Mouse (Mus musculus) brain, adult 10 weeks (tissue): ENCODE results near the gene Smarcc2. TPM values are rescaled to one million over a fixed set of nuclear protein-coding genes. Genes with fewer than 3 reads are reported as not detected.

ENCODE experiments used
- polyA plus RNA-seq: library from polyadenylated mRNA; stranded (reverse); fragments of 350-450 nt; fragmentation: Illumina TruSeq; extraction: RNeasy Lipid Tissue Mini Kit (QIAGEN cat#74804); gene quantifications from one replicate; pipeline ENCODE4 v1.2.3, GENCODE M21; 2015; ENCODE audit warnings: low read depth, low replicate concordance

The Smarcc2 gene
- 140 TPM for polyA plus RNA-seq

GRCm38 (mm10) chr10:128458719-128459408 lies at the start of gene Smarcc2:
Smarcc2 (plus strand) TSS chr10:128459248.

GRCm38 (mm10) chr10:128411211-128412054 lies 47.6 kb upstream of the Smarcc2 start, which contains the start of the genes Nabp2 and Rnf41:
Nabp2 (minus strand) TSS chr10:128411492.
Rnf41 (plus strand) TSS chr10:128411657.

GRCm38 (mm10) chr10:128493695-128494666 lies 34.9 kb downstream of the Smarcc2 start, which contains the start of gene Myl6:
Myl6 (minus strand) TSS chr10:128494145.

GRCm38 (mm10) chr10:128498590-128498989 lies 39.5 kb downstream of the Smarcc2 start, which contains the start of gene Myl6b:
Myl6b (minus strand) TSS chr10:128498685.

GRCm38 (mm10) chr10:128525671-128526308 lies 66.7 kb downstream of the Smarcc2 start, which contains the start of gene Esyt1:
Esyt1 (minus strand) TSS chr10:128525871.

Other genes with a start within 250 kb of the Smarcc2 start
- gene Spryd4, start 247.4 kb upstream of the Smarcc2 start, polyA plus RNA-seq, result 11.4 TPM
- not detected for gene Mip, start 233.4 kb upstream of the Smarcc2 start, polyA plus RNA-seq
- gene Timeless, start 227.2 kb upstream of the Smarcc2 start, polyA plus RNA-seq, result 4.7 TPM
- not detected for gene Apon, start 205.2 kb upstream of the Smarcc2 start, polyA plus RNA-seq
- gene Apof, start 190.6 kb upstream of the Smarcc2 start, polyA plus RNA-seq, result not detected
- gene Stat2, start 188.7 kb upstream of the Smarcc2 start, polyA plus RNA-seq, result 22.9 TPM
- 0.46 TPM for gene Il23a, start 160.5 kb upstream of the Smarcc2 start, polyA plus RNA-seq
- gene Pan2, start 155.9 kb upstream of the Smarcc2 start, polyA plus RNA-seq, result 13.7 TPM
- 94.6 TPM for gene Cnpy2, start 136.8 kb upstream of the Smarcc2 start, polyA plus RNA-seq
- 216 TPM for gene Cs, start 121.5 kb upstream of the Smarcc2 start, polyA plus RNA-seq
- 67.8 TPM for gene Coq10a, start 90.3 kb upstream of the Smarcc2 start, polyA plus RNA-seq
- gene Ankrd52, start 82.1 kb upstream of the Smarcc2 start, polyA plus RNA-seq, result 25.4 TPM
- 0.57 TPM for gene Slc39a5, start 58.0 kb upstream of the Smarcc2 start, polyA plus RNA-seq
- 120 TPM for gene Nabp2, start 47.8 kb upstream of the Smarcc2 start, polyA plus RNA-seq
- gene Rnf41, start 47.6 kb upstream of the Smarcc2 start, polyA plus RNA-seq, result 73.7 TPM
- 1,213 TPM for gene Myl6, start 34.9 kb downstream of the Smarcc2 start, polyA plus RNA-seq
- gene Myl6b, start 39.4 kb downstream of the Smarcc2 start, polyA plus RNA-seq, result 33.8 TPM
- 8.8 TPM for gene Esyt1, start 66.6 kb downstream of the Smarcc2 start, polyA plus RNA-seq
- gene Zc3h10, start 88.5 kb downstream of the Smarcc2 start, polyA plus RNA-seq, result 13.1 TPM
- 1,818 TPM for gene Rpl41, start 90.1 kb downstream of the Smarcc2 start, polyA plus RNA-seq
- gene Pa2g4, start 106.7 kb downstream of the Smarcc2 start, polyA plus RNA-seq, result 67.6 TPM
- gene Erbb3, start 130.4 kb downstream of the Smarcc2 start, polyA plus RNA-seq, result 6.3 TPM
- gene Rps26, start 167.5 kb downstream of the Smarcc2 start, polyA plus RNA-seq, result 372 TPM
- gene Ikzf4, start 186.7 kb downstream of the Smarcc2 start, polyA plus RNA-seq, result 6.7 TPM
- gene Suox, start 214.8 kb downstream of the Smarcc2 start, polyA plus RNA-seq, result 13.6 TPM
- 144 TPM for gene Rab5b, start 237.0 kb downstream of the Smarcc2 start, polyA plus RNA-seq
- 1.2 TPM for gene Pmel, start 244.9 kb downstream of the Smarcc2 start, polyA plus RNA-seq
- gene Cdk2, start 245.8 kb downstream of the Smarcc2 start, polyA plus RNA-seq, result 3.0 TPM